Mouse (Mus musculus) midbrain, embryonic 11.5 days (tissue): Measurements from ENCODE around the gene Dmbt1. TPM values are rescaled to one million over a fixed set of nuclear protein-coding genes. Genes with fewer than 3 reads are reported as not detected.

Experiments used
- ATAC-seq: fragments of 200-750 bp; cut with Nextera tagmentation; 2 replicates; pipeline ENCODE4 v1.8.0; 2017; ENCODE audit warnings: moderate TSS enrichment, moderate library complexity; ENCODE audit not compliant: low FRiP score
- DNase-seq: peaks from one replicate; pipeline ENCODE4 v3.0.0; 2015; ENCODE audit warnings: low spot score; ENCODE audit errors: missing footprints
- H3K27ac ChIP-seq: fragments of 300-500 bp; sonication (generic); 2 replicates; pipeline ENCODE4 v1.5.1; 2014; ENCODE audit warnings: low read depth, low read length
- H3K27me3 ChIP-seq: fragments of 300-500 bp; sonication (generic); 2 replicates; pipeline ENCODE4 v1.6.1; 2014; ENCODE audit warnings: mild to moderate bottlenecking, low read length, moderate library complexity, mixed read lengths; ENCODE audit not compliant: control insufficient read depth, insufficient read depth
- H3K36me3 ChIP-seq: fragments of 300-500 bp; sonication (generic); 2 replicates; pipeline ENCODE4 v1.6.1; 2014; ENCODE audit warnings: mild to moderate bottlenecking, low read length, moderate library complexity, mixed read lengths; ENCODE audit not compliant: control insufficient read depth, insufficient read depth
- H3K4me1 ChIP-seq: fragments of 300-500 bp; sonication (generic); 2 replicates; pipeline ENCODE4 v1.6.1; 2014; ENCODE audit warnings: low read length; ENCODE audit not compliant: control insufficient read depth, insufficient read depth
- H3K4me2 ChIP-seq: fragments of 300-500 bp; sonication (generic); 2 replicates; pipeline ENCODE4 v1.6.1; 2014; ENCODE audit warnings: mild to moderate bottlenecking, moderate library complexity
- H3K4me3 ChIP-seq: fragments of 300-500 bp; sonication (generic); 2 replicates; pipeline ENCODE4 v1.5.1; 2014; ENCODE audit warnings: low read depth, low read length
- H3K9ac ChIP-seq: fragments of 300-500 bp; sonication (generic); 2 replicates; pipeline ENCODE4 v1.6.1; 2014; ENCODE audit warnings: low read length
- H3K9me3 ChIP-seq: fragments of 300-500 bp; sonication (generic); 2 replicates; pipeline ENCODE4 v1.6.1; 2016; ENCODE audit warnings: low read length; ENCODE audit not compliant: control insufficient read depth
- WGBS: fragments of 180-500 bp; shearing (Covaris S2); extraction: QIAGEN DNeasy Blood & Tissue Kit; methylation state at CpG from one replicate; pipeline ENCODE4 v1.1.7; 2014; 5-methylcytosine and 5-hydroxymethylcytosine counted together
- polyA plus RNA-seq: library from polyadenylated mRNA; unstranded; fragments of >200 nt; fragmentation: Nextera tagmentation; extraction: Ambion mirVana; gene quantifications from 2 replicates; pipeline ENCODE4 v1.2.1, GENCODE M21; 2014

The Dmbt1 gene
- not detected in 2 replicates for polyA plus RNA-seq

DNA sequence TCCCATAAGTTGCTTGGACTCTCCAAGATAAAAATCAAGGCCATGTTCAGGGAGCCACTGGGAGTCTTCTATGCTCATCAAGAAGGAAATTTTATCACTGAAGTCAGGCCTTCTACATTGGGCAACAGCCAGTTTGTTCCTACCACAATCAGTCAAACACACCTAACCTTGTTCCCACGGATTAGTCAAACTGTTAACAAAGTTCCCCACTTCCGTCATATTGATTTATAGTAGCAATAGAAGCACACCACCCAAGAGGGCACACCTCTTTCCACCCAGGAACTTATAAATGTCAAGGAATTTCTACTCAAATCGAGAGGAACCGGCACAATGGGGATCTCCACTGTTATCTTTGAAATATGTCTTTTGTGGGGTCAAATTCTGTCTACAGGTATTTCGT lies at the start of gene Dmbt1:
TSS of gene Dmbt1 (plus strand) at position 299 of the 400 bp plus-strand sequence.
- Histone ChIP-seq H3K4me1 (0 out of 2 replicates have a peak, but pooled peaks cover 1% of the 10 kb centered on the region), H3K4me3 (no peak within 1 kb of the TSS), H3K36me3 (no peaks in the 10 kb centered on the region), H3K9ac (no peak within 1 kb of the TSS), H3K27ac (no peak within 1 kb of the TSS), H3K4me2 (no peak within 1 kb of the TSS), H3K27me3 (no peaks in the 10 kb centered on the region), H3K9me3 (no peaks in the 10 kb centered on the region)
- ATAC-seq, result no peak
- WGBS, result 93% methylated on average over 5 of the region's 5 CpGs
- no peak for DNase-seq

DNA sequence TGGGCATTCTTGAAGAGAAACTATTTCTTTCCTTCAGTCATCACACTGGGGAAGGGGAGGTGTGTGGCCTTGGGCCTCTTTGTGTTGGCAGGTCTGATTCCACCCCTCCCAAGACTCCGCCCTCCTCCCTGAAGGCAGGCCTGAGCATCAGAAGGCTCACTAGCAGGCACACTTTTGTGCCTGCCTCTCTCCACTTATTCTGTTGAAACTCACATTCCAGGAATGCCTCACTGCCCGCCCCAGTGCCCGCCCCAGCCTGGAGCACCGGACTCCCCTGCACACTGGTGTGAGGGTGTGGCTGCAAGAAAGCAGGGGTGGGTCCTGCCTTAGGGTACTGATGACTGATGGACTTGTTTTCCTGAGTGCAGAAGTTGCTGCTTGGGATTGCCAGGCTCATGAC lies 49.5 kb upstream of the Dmbt1 start:
- H3K4me2 ChIP-seq, result no peak overlapping the region
- H3K4me3 ChIP-seq, result no peak overlapping the region
- no peaks in the 10 kb centered on the region for H3K36me3 ChIP-seq
- peaks cover 9% of the 10 kb centered on the region for H3K4me1 ChIP-seq
- no peak for DNase-seq
- H3K27ac ChIP-seq, result no peak overlapping the region
- 0 out of 2 replicates have a peak, but pooled peaks have one; percentile 19 for ATAC-seq
- H3K9me3 ChIP-seq, result no peaks in the 10 kb centered on the region
- 48% methylated on average over 4 of the region's 4 CpGs for WGBS
- H3K9ac ChIP-seq, result no peak overlapping the region
- H3K27me3 ChIP-seq, result no peaks in the 10 kb centered on the region

DNA sequence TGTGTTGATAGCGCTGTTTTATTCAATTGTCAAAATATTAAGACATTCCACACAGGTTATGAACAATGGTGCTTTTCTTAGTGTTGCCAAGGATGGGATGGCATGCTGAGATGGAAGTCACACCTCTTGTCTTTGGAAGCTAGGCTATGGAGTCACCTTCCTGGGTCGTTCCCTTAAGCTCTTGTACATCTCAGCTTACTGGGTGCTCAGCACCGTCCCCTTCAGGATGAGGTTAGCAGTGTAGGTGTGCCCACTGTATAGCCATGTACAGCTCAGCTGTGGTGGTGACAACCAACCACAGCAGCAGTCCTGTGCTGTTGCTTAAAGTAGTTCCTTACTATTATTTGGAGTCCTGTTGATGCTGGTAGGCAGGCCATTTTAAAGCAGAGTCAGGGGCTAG lies 49.0 kb upstream of the Dmbt1 start:
- Histone ChIP-seq H3K4me1 (peaks cover 6% of the 10 kb centered on the region), H3K9ac (no peak overlapping the region), H3K4me2 (no peak overlapping the region), H3K9me3 (no peaks in the 10 kb centered on the region), H3K27ac (no peak overlapping the region), H3K36me3 (no peaks in the 10 kb centered on the region), H3K4me3 (no peak overlapping the region), H3K27me3 (no peaks in the 10 kb centered on the region)
- ATAC-seq, result no peak
- no peak for DNase-seq
- WGBS, result 69% methylated on average over 3 of the region's 3 CpGs

DNA sequence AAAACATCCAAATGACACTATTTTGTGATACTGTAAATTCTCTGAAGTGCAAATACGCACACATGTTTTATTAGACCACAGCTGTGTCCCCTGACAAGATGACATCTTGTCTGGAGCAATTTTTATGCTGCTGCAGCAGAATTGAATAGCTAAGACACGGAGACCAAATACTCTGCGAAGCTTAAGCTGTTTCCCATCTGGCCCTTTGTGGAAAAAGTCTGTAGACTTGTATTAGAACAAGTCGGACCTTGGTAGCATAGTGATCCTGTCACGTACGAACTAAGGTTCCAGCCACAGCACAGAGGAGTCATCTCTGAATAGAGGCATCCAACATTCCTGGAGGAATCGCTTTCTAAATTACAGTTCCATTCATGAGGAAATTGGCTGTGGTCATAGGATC lies 47.6 kb upstream of the Dmbt1 start:
- no peak for ATAC-seq
- H3K27me3 ChIP-seq, result no peaks in the 10 kb centered on the region
- no peak overlapping the region for H3K4me3 ChIP-seq
- H3K27ac ChIP-seq, result no peak overlapping the region
- peaks cover 2% of the 10 kb centered on the region; the same call in 1 of the 2 replicates for H3K4me1 ChIP-seq
- 91% methylated on average over 7 of the region's 7 CpGs for WGBS
- no peak overlapping the region for H3K4me2 ChIP-seq
- no peak overlapping the region for H3K9ac ChIP-seq
- no peaks in the 10 kb centered on the region for H3K9me3 ChIP-seq
- no peak for DNase-seq
- no peaks in the 10 kb centered on the region for H3K36me3 ChIP-seq

DNA sequence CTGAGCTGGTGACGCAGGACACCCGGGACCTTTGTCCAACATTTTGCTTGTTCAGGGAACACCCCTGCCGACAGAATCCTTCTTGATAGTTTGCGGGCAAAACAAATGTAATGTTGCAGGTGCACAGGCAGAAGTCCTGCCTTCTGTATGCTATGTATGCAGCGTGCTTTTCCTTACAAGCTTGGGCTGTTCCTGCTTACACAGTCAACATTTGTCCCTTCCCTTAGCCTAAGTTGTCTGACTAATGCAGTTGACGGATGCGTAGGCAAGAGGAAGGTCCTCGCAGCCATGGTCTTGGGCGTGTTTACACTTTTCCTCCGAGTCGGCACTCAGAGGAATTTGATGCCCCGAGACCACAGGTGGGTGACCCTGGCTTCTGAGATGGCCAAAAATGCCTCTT lies 46.7 kb upstream of the Dmbt1 start:
- peaks cover 2% of the 10 kb centered on the region; the same call in 1 of the 2 replicates for H3K4me1 ChIP-seq
- no peak overlapping the region for H3K27ac ChIP-seq
- H3K27me3 ChIP-seq, result no peaks in the 10 kb centered on the region
- no peaks in the 10 kb centered on the region for H3K9me3 ChIP-seq
- H3K36me3 ChIP-seq, result no peaks in the 10 kb centered on the region
- no peak for DNase-seq
- H3K9ac ChIP-seq, result no peak overlapping the region
- H3K4me3 ChIP-seq, result no peak overlapping the region
- 90% methylated on average over 12 of the region's 12 CpGs for WGBS
- no peak overlapping the region for H3K4me2 ChIP-seq
- ATAC-seq, result no peak

DNA sequence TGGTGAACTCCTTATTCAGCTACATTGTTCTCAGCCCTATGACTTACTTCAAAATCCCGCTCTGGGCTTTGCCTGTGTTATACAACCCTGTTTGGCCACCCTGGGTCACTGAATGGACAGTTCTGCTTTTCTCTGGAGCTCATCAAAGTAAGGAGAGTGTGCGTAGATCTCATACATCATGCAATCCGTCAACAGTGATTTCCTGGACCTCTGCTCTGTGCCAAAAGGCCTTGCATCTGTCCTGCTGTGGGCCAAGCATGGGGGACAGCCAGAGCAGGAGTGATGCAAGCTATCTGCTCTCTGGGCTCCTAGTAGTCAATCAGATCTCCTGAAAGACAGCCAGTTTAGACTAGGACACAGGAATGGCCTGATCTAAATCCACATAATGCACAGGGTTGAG lies 46.1 kb upstream of the Dmbt1 start:
- Histone ChIP-seq H3K36me3 (no peaks in the 10 kb centered on the region), H3K4me1 (peaks cover 2% of the 10 kb centered on the region; the same call in 1 of the 2 replicates), H3K27me3 (no peaks in the 10 kb centered on the region), H3K9ac (no peak overlapping the region), H3K9me3 (no peaks in the 10 kb centered on the region), H3K4me2 (no peak overlapping the region), H3K27ac (no peak overlapping the region), H3K4me3 (no peak overlapping the region)
- WGBS, result 84% methylated on average over 3 of the region's 3 CpGs
- ATAC-seq, result no peak
- no peak for DNase-seq

DNA sequence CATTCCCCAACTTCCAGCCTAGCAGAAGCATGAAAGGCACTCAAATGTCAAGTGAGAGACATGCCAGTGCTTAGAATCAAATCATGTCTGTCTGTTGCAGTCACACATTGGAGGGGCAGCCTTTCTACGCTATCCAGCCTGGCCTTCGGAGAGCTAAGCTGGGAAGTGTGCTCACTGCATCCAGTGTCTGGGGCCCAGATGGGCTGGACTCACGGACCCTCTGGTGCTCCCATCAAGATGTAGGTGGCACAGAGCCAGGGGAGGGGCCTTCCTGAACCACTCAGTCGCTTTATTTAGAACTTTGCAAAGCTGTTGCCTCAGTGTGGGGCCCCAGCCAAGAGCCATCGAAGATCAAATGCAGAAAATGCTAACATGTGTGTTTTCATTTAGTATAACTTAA lies 43.7 kb upstream of the Dmbt1 start:
- H3K4me2 ChIP-seq, result no peak overlapping the region
- no peaks in the 10 kb centered on the region for H3K4me1 ChIP-seq
- no peak for ATAC-seq
- 93% methylated on average over 5 of the region's 5 CpGs for WGBS
- H3K27me3 ChIP-seq, result no peaks in the 10 kb centered on the region
- no peak overlapping the region for H3K9ac ChIP-seq
- H3K9me3 ChIP-seq, result no peaks in the 10 kb centered on the region
- H3K27ac ChIP-seq, result no peak overlapping the region
- H3K36me3 ChIP-seq, result no peaks in the 10 kb centered on the region
- H3K4me3 ChIP-seq, result no peak overlapping the region
- peak; percentile 44 for DNase-seq

DNA sequence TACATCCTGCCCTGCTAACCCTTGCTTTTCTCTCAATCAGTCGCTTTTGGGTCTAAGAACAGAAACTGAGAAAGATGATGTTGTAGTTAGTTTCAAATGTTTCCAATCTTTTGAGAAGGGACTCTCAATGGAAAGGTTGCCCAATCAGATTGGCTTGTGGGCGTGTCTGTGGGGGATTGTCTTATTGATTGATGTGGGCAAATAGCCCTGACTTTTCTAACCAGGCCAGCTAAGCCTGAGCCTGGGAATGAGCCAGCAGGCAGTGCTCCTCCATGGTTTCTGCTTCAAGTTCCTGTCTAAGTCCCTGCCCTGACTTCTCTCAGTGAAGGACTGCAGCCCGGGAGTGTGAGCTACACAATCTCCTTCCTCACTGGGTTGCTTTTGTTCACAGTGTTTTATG lies 42.5 kb upstream of the Dmbt1 start:
- H3K4me3 ChIP-seq, result no peak overlapping the region
- DNase-seq (peak; percentile 57), ATAC-seq (no peak)
- H3K4me2 ChIP-seq, result no peak overlapping the region
- H3K9ac ChIP-seq, result no peak overlapping the region
- H3K36me3 ChIP-seq, result no peaks in the 10 kb centered on the region
- WGBS, result 57% methylated on average over 3 of the region's 3 CpGs
- no peaks in the 10 kb centered on the region for H3K4me1 ChIP-seq
- no peak overlapping the region for H3K27ac ChIP-seq
- H3K9me3 ChIP-seq, result no peaks in the 10 kb centered on the region
- H3K27me3 ChIP-seq, result no peaks in the 10 kb centered on the region

DNA sequence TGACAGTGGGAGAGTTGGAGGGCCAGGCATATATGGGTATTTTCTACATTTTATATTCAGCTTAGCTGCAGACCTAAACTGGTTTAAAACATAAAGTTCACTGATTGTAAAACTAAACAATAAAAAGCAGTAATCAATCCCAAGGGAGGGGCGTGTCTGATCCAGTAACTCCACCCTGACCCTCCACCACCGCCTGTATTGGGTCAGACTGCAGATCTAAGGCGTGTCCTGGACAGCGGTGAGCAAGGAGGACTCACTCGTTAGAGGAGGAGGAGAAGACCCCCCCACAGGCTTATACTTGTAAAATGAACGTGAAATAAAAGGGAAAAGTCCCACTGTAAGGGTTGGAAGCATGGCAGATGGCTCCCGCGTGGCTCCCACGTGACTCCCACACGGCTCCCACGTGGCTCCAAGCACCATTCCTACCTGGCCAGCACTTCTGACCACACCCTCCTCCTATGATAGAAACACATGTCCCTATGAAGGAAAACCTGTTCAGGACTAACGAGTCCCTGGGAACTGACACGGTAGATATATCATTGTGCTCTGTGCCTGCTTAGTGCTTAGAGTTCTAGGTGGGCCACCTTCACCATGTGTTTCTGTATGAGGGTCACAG lies 40.6 kb upstream of the Dmbt1 start:
- no peak overlapping the region for H3K9ac ChIP-seq
- no peaks in the 10 kb centered on the region for H3K9me3 ChIP-seq
- WGBS, result 92% methylated on average over 13 of the region's 13 CpGs
- no peak overlapping the region for H3K27ac ChIP-seq
- H3K4me1 ChIP-seq, result no peaks in the 10 kb centered on the region
- no peak overlapping the region for H3K4me3 ChIP-seq
- H3K27me3 ChIP-seq, result no peaks in the 10 kb centered on the region
- peak; percentile 4 for DNase-seq
- no peak overlapping the region for H3K4me2 ChIP-seq
- H3K36me3 ChIP-seq, result no peaks in the 10 kb centered on the region
- ATAC-seq, result no peak
